Mouse (Mus musculus) kidney, adult 2 months (tissue): ENCODE results near the gene Cel.

Experiments used
- CTCF ChIP-seq: fragments of 200-500 bp; conservative IDR thresholded peaks from 2 replicates; pipeline ENCODE4 v1.5.1; 2011; ENCODE audit warnings: low read depth, mild to moderate bottlenecking, control low read depth, low read length, moderate library complexity, mixed read lengths; ENCODE audit not compliant: insufficient read depth, insufficient read length
- POLR2A ChIP-seq: fragments of 200-500 bp; IDR thresholded peaks from one replicate; pipeline ENCODE4 v1.6.1; 2011; ENCODE audit warnings: low read depth, low read length, control low read depth

GRCm38 (mm10) chr2:28575341-28575740 lies 12.1 kb upstream of the Cel start:
- TF ChIP-seq POLR2A (no peak), CTCF (no peak)
